Mouse (Mus musculus): Measurements from ENCODE around the gene Dgcr6. TPM values are rescaled to one million over a fixed set of nuclear protein-coding genes. Genes with fewer than 3 reads are reported as not detected.

Gene Dgcr6
- polyA plus RNA-seq, 1 experiment from 2014 or later, result 77.8 TPM

DNA sequence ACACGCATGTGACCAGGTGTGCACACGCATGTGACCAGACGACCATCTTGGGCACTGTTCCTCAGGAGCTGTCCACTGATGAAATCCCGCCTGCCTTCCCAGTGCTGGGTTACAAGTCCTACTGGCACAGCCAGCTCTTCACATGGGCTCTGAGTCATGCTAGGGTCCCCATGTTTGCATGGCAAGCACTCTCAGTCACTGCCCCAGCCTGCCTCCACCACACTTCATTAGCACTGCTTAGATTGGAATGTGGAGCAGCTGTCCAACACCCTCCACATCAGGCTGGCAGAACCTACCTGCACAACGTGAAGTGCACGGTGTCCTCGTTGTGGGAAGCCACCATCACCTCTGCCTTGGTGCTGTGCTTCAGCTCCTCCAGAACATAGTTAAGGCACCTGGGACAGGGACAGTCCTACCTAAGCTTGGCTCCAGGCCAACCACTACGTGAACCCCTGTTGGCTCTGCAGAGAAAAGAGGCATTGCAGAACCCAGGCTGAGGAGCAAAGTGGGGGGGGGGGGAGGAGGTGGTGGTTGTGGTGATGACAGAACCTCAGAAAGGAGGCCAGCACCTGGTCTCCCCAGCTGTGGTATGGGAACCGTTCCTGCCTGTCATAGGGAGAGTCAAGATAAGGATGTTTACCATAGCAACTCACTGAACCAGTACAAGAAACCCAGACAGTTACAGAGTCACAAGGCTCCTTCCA is 20.8 kb downstream of the Dgcr6 start:
- no peak overlapping the region for H3K9ac ChIP-seq
- 72% methylated on average over 9 of the region's 9 CpGs for WGBS

DNA sequence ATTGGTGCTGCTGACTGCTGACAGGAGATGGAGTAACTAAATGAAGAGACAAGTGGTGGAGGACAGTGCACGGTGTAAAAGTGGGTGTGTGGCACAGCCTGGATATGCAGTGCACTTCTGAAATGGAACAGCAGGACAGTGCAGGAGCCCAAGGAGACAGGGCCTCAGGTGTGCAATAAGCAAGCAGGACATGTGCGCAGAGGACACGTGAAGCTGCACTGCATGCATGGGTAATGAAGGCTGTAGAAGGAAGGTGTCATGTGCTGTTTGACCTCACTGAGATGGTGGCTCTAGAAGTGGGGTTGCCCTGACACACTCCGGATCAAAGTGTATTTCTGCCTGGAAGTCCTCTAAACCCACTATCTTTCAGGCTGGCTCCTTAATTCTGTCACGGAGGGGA is 22.0 kb downstream of the Dgcr6 start:
- Histone ChIP-seq H3K27me3 (replicated peaks) (no peaks in the 10 kb centered on the region), H3K4me3 (replicated peaks) (no peak overlapping the region), H3K9ac (no peak overlapping the region), H3K27ac (no peak overlapping the region), H3K9me3 (no peaks in the 10 kb centered on the region), H3K4me1 (no peaks in the 10 kb centered on the region), H3K4me2 (no peak overlapping the region), H3K36me3 (peaks cover 17% of the 10 kb centered on the region)
- no peak for ATAC-seq (ENCODE audit: insufficient read depth, low FRiP score, low read depth)
- WGBS, result 78% methylated on average over 5 of the region's 5 CpGs

More for the DNA sequence above, 20.8 kb downstream of the Dgcr6 start:
- no peaks in the 10 kb centered on the region for H3K4me1 ChIP-seq
- no peaks in the 10 kb centered on the region for H3K9me3 ChIP-seq
- no peak overlapping the region for H3K4me2 ChIP-seq
- no peak overlapping the region for H3K27ac ChIP-seq
- peaks cover 19% of the 10 kb centered on the region for H3K36me3 ChIP-seq
- ATAC-seq (ENCODE audit: insufficient read depth, low FRiP score, low read depth), result peak; percentile 32; the same call in 1 of the 2 replicates
- no peaks in the 10 kb centered on the region for H3K27me3 ChIP-seq (replicated peaks)
- H3K4me3 ChIP-seq (replicated peaks), result no peak overlapping the region

DNA sequence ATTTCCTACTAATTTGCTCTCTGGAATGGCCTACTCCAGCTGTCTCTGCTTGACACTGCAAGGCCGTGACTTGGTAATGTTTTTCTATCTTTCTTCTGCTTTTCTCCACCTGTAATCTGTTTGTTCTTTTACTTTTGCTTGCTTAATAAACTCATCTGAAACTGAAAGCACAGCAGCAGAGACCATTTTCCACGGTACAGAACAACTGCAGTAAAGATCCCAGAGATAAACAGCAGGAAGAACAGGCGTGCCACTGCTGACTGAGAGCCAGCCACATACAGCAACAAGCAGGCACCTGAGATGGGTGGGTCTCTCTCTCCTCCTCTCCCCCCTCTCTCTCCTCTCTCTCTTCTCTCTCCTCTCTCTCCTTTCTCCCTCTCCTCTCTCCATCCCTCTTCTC is 22.5 kb downstream of the Dgcr6 start:
- Histone ChIP-seq H3K27me3 (replicated peaks) (no peaks in the 10 kb centered on the region), H3K36me3 (peaks cover 12% of the 10 kb centered on the region), H3K4me2 (no peak overlapping the region), H3K9ac (no peak overlapping the region), H3K4me3 (replicated peaks) (no peak overlapping the region), H3K27ac (no peak overlapping the region), H3K9me3 (no peaks in the 10 kb centered on the region), H3K4me1 (no peaks in the 10 kb centered on the region)
- ATAC-seq (ENCODE audit: insufficient read depth, low FRiP score, low read depth), result no peak
- 30% methylated on average over 3 of the region's 3 CpGs for WGBS

DNA sequence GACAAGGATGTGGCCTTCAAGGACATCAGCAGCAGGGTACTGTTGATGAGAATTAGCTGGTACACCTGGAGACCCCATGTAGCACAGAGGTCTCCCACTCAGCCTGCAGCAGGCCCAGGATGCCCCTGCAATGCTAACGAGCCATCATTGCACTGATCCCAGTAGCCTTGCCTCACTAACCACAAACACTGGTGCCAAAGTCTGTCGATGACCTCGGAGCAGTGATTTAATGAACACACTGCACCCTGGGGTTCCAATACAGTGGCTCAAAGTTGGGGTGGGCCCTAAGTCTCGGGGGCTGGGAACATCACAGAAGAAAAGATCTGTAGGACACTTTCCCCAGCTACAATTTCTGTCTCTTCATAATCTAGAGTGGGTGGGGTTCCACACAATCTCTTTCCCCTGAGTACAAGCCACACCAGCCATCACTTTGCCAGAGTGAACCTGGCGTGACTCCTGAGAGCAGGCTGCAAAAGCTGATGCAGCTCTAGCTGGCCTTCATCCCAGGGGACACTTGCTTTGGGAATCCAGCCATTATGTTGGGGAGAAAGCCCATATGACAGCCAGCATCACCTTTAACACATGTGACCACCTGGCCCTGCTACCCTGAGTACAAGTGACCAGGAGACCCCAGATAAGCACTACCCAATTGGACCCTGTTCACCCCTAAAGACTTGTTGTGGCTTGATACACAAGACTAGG is 25.8 kb downstream of the Dgcr6 start:
- Histone ChIP-seq H3K4me1 (no peaks in the 10 kb centered on the region), H3K36me3 (no peaks in the 10 kb centered on the region), H3K4me3 (replicated peaks) (no peak overlapping the region), H3K27me3 (replicated peaks) (no peaks in the 10 kb centered on the region), H3K27ac (no peak overlapping the region), H3K4me2 (no peak overlapping the region), H3K9me3 (no peaks in the 10 kb centered on the region), H3K9ac (no peak overlapping the region)
- ATAC-seq (ENCODE audit: insufficient read depth, low FRiP score, low read depth), result no peak
- 80% methylated on average over 5 of the region's 5 CpGs for WGBS

DNA sequence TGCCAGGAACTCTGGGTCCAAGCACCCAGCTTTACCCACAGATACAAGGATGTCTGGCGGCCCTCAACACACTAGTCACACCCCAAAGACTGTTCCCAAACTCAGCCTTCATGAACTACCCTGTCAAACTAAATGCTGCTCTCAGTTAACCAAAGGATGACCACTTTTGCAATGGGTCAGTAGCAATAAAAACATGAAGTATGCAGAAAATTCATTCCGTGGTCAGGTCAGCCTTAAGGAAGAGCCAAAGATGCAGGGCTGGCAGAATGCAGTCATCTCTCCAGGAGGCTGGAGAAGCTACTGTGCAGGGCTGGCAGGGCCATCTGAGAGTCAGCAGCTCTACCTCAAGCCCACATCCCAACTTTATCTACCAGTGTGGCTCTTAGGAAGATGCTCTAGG is 26.6 kb downstream of the Dgcr6 start:
- Histone ChIP-seq H3K27me3 (replicated peaks) (no peaks in the 10 kb centered on the region), H3K9me3 (no peaks in the 10 kb centered on the region), H3K36me3 (no peaks in the 10 kb centered on the region), H3K27ac (no peak overlapping the region), H3K4me1 (no peaks in the 10 kb centered on the region), H3K4me3 (replicated peaks) (no peak overlapping the region), H3K4me2 (no peak overlapping the region), H3K9ac (no peak overlapping the region)
- WGBS, result 82% methylated on average over 2 of the region's 2 CpGs
- ATAC-seq (ENCODE audit: insufficient read depth, low FRiP score, low read depth), result no peak

DNA sequence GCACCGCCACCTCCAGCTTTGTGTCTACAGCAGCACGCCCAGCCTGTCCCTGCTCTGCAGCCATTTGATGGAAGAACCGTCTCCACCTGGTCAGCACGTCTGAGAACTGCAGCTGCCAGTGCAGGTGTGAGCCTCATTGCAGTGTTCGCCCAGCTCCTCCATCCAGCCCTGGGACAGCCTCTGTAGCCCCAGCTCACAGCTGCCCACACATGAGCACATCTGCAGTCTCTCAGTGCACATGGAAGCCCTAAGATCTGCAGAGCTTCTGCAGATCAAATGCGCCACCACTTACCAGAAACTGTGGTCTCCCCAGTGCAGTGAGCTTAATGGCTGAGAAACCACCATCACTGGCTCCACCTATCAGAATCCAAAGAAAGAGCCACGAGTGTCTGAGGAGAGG is 27.5 kb downstream of the Dgcr6 start:
- 81% methylated on average over 7 of the region's 7 CpGs for WGBS
- H3K4me2 ChIP-seq, result no peak overlapping the region

DNA sequence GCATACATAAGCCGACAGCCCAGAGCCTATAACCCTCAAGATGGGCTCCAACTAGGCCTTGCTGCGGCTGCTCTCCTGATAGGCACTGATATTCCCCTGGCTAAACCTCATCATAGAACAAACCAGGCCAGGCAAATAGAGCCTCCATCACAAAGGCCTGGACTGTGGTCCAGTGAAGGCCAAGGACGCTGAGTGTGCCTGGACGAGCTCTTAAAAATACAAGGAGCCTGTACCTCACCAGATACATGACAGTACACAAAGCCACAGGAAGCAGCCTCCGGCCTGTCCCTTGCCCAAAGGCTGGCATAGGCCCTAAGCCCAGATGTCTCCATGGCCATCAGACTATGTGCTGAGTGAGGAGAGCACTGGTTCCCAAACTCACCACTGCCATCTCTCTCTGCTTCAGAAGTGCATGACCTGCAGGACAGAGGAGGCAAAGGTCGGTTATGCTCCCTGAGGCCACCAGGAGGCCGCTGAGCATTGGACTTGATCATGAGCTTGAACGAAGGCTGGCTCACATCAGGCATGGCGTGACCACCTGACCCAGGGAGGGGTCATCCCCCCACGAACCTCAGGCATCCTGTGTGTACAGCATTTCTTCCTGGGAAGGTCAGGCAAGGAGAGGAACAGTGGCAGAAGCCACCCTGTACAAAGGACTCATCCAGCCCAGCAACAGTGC is 28.6 kb downstream of the Dgcr6 start:
- Histone ChIP-seq H3K4me2 (no peak overlapping the region), H3K27ac (no peak overlapping the region), H3K9me3 (no peaks in the 10 kb centered on the region), H3K9ac (no peak overlapping the region), H3K4me1 (no peaks in the 10 kb centered on the region), H3K4me3 (replicated peaks) (no peak overlapping the region), H3K36me3 (no peaks in the 10 kb centered on the region), H3K27me3 (replicated peaks) (no peaks in the 10 kb centered on the region)
- no peak for ATAC-seq (ENCODE audit: insufficient read depth, low FRiP score, low read depth)
- WGBS, result 73% methylated on average over 10 of the region's 10 CpGs

More for the DNA sequence above, 27.5 kb downstream of the Dgcr6 start:
- no peak overlapping the region for H3K27ac ChIP-seq
- no peak overlapping the region for H3K4me3 ChIP-seq (replicated peaks)
- H3K4me1 ChIP-seq, result no peaks in the 10 kb centered on the region
- H3K36me3 ChIP-seq, result no peaks in the 10 kb centered on the region
- no peak for ATAC-seq (ENCODE audit: insufficient read depth, low FRiP score, low read depth)
- H3K9me3 ChIP-seq, result no peaks in the 10 kb centered on the region
- H3K27me3 ChIP-seq (replicated peaks), result no peaks in the 10 kb centered on the region
- H3K9ac ChIP-seq, result no peak overlapping the region

DNA sequence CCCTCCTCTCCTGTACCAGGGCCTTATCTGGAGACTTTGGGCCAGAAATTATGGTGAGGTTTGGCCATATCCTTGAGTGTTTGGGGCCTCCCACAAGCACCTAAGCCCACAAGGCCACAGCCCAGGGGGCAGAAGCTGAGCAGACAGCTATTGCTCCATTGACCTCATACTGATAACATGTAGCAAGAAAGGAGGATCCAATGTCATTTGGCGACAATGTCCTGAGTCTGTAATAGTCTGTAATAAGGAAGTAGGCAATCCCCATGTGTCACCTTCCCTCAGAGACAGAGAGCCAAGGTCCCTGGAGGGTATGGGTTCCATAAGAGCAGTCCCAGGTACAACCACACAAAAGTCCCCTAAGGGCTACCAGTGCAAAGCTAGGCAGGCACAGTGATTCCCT is 29.6 kb downstream of the Dgcr6 start:
- Histone ChIP-seq H3K27me3 (replicated peaks) (no peaks in the 10 kb centered on the region), H3K4me1 (no peaks in the 10 kb centered on the region; the same call in 1 of the 2 replicates), H3K27ac (no peak overlapping the region), H3K36me3 (no peaks in the 10 kb centered on the region), H3K4me2 (no peak overlapping the region), H3K9ac (no peak overlapping the region), H3K4me3 (replicated peaks) (no peak overlapping the region), H3K9me3 (no peaks in the 10 kb centered on the region)
- no peak for ATAC-seq (ENCODE audit: insufficient read depth, low FRiP score, low read depth)
- 79% methylated on average over 1 of the region's 1 CpGs for WGBS

DNA sequence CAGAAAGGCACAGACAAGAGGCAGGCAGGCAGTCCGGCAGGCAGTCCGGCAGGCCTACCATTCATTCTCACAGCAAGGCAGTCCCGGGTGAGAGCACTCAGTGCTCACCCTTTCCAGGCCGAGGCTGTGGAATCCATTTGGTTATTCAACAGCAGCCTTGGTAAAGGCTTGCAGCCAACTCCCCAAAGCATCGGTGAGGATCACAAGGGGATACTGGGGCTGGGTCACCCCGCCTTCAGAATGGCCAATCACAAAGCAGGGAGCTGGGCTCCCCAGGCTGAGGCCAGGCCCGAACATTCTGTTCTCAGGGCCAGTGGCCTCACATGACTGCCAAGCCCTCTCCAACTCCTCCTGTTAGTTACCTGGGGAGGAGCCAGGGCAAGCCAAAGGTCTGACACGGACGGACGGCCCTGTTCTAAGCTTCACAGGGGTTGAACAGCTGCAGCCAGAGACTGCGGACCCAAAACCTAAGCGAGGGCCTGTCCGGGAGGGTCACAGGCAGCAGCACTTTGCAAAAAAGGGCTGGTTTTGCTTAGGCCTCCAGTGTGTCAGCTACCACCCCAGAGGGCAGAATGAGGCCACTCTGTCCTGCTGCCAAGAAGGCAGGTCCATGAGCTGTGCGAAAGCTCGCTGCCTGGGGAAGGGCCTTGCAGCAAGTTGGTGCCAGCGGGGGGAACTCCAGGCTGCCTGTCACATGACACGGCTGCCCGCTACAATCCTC is 30.7 kb downstream of the Dgcr6 start:
- no peaks in the 10 kb centered on the region for H3K9me3 ChIP-seq
- no peaks in the 10 kb centered on the region for H3K27me3 ChIP-seq (replicated peaks)
- 84% methylated on average over 18 of the region's 18 CpGs for WGBS
- ATAC-seq (ENCODE audit: insufficient read depth, low FRiP score, low read depth), result no peak
- no peaks in the 10 kb centered on the region for H3K36me3 ChIP-seq
- H3K4me2 ChIP-seq, result no peak overlapping the region
- H3K27ac ChIP-seq, result no peak overlapping the region
- H3K4me3 ChIP-seq (replicated peaks), result no peak overlapping the region
- H3K4me1 ChIP-seq, result peaks cover 2% of the 10 kb centered on the region; the same call in 1 of the 2 replicates
- H3K9ac ChIP-seq, result no peak overlapping the region

DNA sequence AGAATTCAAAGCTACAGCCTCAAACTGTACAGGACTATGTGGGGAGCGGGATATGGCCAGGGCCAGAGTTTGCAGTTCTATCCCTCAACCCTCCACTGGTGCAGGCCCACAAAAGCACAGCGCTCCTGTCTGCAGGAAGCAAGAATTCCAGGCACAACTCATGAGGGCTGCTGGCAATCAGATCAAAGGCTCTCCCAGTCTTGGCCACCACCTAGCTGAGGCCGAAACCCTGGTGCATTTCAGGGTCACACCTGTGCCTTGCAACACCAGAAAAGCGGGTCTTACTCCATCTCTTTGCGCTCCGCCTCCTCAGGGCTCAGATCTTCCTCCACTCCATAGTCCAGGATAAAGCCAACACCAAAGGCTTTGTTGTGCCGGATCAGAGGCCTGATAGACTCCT is 31.6 kb downstream of the Dgcr6 start:
- no peaks in the 10 kb centered on the region for H3K36me3 ChIP-seq
- ATAC-seq (ENCODE audit: insufficient read depth, low FRiP score, low read depth), result no peak
- no peak overlapping the region for H3K4me2 ChIP-seq
- no peak overlapping the region for H3K4me3 ChIP-seq (replicated peaks)
- H3K27ac ChIP-seq, result no peak overlapping the region
- H3K9ac ChIP-seq, result no peak overlapping the region
- H3K4me1 ChIP-seq, result peaks cover 3% of the 10 kb centered on the region; the same call in 1 of the 2 replicates
- H3K9me3 ChIP-seq, result no peaks in the 10 kb centered on the region
- H3K27me3 ChIP-seq (replicated peaks), result no peaks in the 10 kb centered on the region
- 85% methylated on average over 7 of the region's 7 CpGs for WGBS

DNA sequence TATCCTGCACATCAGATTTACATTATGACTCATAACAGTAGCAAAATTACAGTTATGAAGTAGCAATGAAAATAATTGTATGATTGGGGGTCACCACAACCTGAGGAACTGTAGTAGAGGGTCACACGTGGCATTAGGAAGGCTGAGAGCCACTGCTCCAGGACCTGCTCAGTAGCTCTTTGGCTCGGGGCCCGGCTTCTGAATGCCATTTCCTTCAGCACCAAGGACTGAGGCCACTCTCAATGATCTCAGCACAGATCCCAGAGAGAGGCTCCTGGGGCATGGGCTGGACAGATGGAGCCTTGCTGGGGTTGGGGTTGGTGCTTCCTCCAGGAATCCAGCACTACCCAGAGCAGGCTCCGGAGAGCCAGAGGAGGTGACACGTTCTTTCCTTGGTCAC is 34.4 kb downstream of the Dgcr6 start:
- no peaks in the 10 kb centered on the region for H3K9me3 ChIP-seq
- H3K4me1 ChIP-seq, result peaks cover 9% of the 10 kb centered on the region; the same call in 1 of the 2 replicates
- ATAC-seq (ENCODE audit: insufficient read depth, low FRiP score, low read depth), result no peak
- H3K4me2 ChIP-seq, result no peak overlapping the region
- no peak overlapping the region for H3K9ac ChIP-seq
- no peaks in the 10 kb centered on the region for H3K27me3 ChIP-seq (replicated peaks)
- 82% methylated on average over 5 of the region's 5 CpGs for WGBS
- no peaks in the 10 kb centered on the region for H3K36me3 ChIP-seq
- no peak overlapping the region for H3K4me3 ChIP-seq (replicated peaks)
- H3K27ac ChIP-seq, result no peak overlapping the region

Measured in stomach, embryonic 15.5 days (tissue).